Mouse (Mus musculus): ENCODE measurements around the gene Anapc7. TPM values are rescaled to one million over a fixed set of nuclear protein-coding genes. Genes with fewer than 3 reads are reported as not detected.

Gene Anapc7
- polyA plus RNA-seq, 1 experiment from 2014 or later = 46.9 TPM

DNA sequence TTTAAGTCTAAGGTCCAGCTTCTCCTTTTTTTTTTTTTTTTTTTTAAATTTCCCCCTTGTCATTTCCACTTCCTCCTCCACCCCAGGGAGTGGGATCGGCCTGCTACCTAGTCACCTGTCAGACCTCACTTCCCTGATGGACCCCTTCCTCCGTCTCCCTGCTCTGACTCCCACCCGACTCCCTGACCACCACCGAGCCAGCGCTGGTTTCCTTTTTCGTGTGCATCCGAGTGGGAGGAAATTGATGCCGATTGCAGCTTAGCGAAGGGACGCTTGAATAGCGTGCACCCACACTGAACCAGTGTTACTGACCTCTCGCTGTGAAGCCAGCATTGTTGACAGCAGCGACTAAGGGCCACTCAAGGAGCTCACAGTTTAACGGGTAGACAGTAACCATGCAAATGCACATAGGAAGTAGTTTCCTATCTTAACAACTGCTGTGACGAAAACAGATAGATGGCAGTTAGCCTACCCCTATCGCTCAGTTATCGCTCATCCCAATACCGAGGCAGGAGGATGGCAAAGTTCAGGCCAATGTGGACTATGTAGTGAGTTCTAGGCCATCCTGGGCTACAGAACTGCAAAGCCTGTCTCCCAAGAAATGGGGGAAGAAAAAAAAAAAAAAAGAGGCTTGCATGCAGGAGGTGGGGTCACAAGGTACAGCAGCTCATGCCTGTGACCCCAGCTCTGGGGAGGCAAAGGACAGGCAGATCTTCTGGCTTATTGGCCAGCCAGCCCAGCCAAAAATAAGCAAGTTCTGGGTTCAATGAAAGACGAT, 29.1 kb upstream of the Anapc7 start:
- H3K27ac ChIP-seq = peak overlapping the region; percentile 82; the same call in 1 of the 2 replicates
- no peaks in the 10 kb centered on the region for H3K9me3 ChIP-seq (replicated peaks)
- H3K4me1 ChIP-seq = peaks cover 17% of the 10 kb centered on the region
- H3K4me2 ChIP-seq = peak overlapping the region; percentile 74
- no peaks in the 10 kb centered on the region for H3K27me3 ChIP-seq
- H3K36me3 ChIP-seq = peaks cover 19% of the 10 kb centered on the region
- peak overlapping the region; percentile 93 for H3K4me3 ChIP-seq (replicated peaks)
- 13% methylated on average over 19 of the region's 19 CpGs for WGBS
- no peak for ATAC-seq (replicated peaks; ENCODE audit: low FRiP score)
- H3K9ac ChIP-seq = peak overlapping the region; percentile 88

DNA sequence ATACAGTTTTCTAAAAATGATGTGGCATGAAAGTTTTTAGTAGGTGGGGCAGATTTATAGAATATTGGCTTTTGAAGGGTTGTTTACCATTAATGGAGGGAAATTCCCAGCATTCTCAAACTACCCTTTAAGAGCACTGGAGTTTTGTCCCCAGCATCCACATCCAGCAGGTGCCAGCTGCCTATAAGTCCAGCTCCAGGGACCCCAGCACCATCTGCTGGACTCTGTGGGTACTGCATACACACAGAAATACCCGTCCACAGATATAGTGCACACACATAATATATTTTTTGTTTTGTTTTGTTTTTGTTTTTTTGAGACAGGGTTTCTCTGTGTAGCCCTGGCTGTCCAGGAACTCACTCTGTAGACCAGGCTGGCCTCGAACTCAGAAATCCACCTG, 27.6 kb upstream of the Anapc7 start:
- H3K4me1 ChIP-seq = peaks cover 17% of the 10 kb centered on the region
- peaks cover 32% of the 10 kb centered on the region for H3K36me3 ChIP-seq
- no peak for ATAC-seq (replicated peaks; ENCODE audit: low FRiP score)
- no peak overlapping the region for H3K9ac ChIP-seq
- H3K4me2 ChIP-seq = no peak overlapping the region
- no peaks in the 10 kb centered on the region for H3K9me3 ChIP-seq (replicated peaks)
- no peak overlapping the region for H3K4me3 ChIP-seq (replicated peaks)
- WGBS = 50% methylated on average over 2 of the region's 2 CpGs
- no peaks in the 10 kb centered on the region for H3K27me3 ChIP-seq
- no peak overlapping the region for H3K27ac ChIP-seq

DNA sequence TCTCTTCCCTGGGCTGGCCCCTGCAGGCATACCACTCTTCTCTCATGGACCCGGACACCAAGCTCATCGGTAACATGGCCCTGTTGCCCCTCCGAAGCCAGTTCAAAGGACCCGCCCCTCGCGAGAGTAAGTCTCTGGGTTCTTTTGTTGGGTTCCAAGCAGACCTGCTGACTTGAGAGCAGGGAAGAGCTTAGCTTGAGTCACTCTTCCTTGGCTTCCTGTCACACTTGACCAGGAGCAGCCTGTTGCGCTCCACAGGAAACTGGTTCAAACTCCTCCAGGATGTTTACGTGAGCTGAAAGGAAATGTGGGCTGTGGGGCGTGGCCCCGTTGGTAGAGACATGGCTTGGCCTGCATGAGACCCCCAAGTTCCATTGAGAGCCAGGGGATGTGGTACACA, 24.7 kb upstream of the Anapc7 start:
- WGBS = 85% methylated on average over 10 of the region's 10 CpGs
- Histone ChIP-seq H3K4me1 (peaks cover 25% of the 10 kb centered on the region), H3K4me2 (0 out of 2 replicates have a peak overlapping the region, but pooled peaks have one; percentile 14), H3K27ac (peak overlapping the region; percentile 78), H3K4me3 (replicated peaks) (0 out of 2 replicates have a peak overlapping the region, but pooled peaks have one; percentile 14), H3K36me3 (peaks cover 56% of the 10 kb centered on the region), H3K27me3 (no peaks in the 10 kb centered on the region), H3K9ac (no peak overlapping the region), H3K9me3 (replicated peaks) (no peaks in the 10 kb centered on the region)
- ATAC-seq (replicated peaks; ENCODE audit: low FRiP score) = 0 out of 2 replicates have a peak, but pooled peaks have one; percentile 27

DNA sequence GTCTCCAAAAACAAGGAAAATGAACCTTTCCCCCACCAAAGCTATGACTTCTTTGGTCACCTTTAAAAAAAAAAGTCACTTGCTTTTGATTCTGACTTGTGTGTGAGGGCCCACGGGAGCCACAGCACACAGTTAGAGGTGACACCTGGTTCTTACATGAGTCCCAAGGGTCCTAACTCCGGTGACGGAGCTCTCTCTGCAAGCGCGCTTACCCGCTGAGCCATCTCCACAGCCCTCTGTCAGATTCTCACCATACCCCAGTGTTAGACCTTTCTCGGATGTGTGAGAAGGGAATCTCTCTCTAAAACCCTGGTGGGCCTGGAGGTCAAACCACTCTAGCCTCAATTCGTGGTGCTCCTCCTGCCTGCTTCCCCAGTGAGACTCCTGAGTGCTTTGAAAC, 24.0 kb upstream of the Anapc7 start:
- Histone ChIP-seq H3K4me1 (peaks cover 21% of the 10 kb centered on the region), H3K9ac (no peak overlapping the region), H3K9me3 (replicated peaks) (no peaks in the 10 kb centered on the region), H3K36me3 (peaks cover 63% of the 10 kb centered on the region), H3K27me3 (no peaks in the 10 kb centered on the region), H3K4me2 (no peak overlapping the region), H3K27ac (peak overlapping the region; percentile 78; the same call in 1 of the 2 replicates), H3K4me3 (replicated peaks) (no peak overlapping the region)
- ATAC-seq (replicated peaks; ENCODE audit: low FRiP score) = no peak
- 89% methylated on average over 8 of the region's 8 CpGs for WGBS

DNA sequence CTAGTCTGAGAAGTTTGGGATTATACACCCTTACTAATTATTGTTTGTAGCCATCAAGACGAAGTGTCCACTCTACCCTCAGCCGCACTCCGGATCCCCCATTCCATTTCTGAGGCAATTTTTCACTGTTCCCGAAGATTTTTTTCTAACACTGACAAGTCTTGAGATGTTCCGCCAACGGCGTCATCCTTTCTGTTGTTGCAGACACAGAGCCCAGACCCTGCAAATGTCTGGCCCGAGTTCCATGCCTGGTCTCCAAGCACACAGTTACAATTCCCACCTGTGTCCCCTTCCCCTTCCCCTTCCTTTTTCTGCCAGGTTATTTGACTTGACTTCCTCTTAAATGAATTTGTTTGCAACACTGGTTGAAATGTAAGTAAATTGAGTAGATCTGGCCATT, 21.6 kb upstream of the Anapc7 start:
- peaks cover 11% of the 10 kb centered on the region for H3K4me1 ChIP-seq
- 93% methylated on average over 8 of the region's 8 CpGs for WGBS
- H3K27me3 ChIP-seq = no peaks in the 10 kb centered on the region
- H3K27ac ChIP-seq = no peak overlapping the region
- no peak overlapping the region for H3K4me2 ChIP-seq
- H3K4me3 ChIP-seq (replicated peaks) = no peak overlapping the region
- H3K9me3 ChIP-seq (replicated peaks) = no peaks in the 10 kb centered on the region
- H3K36me3 ChIP-seq = peaks cover 82% of the 10 kb centered on the region
- ATAC-seq (replicated peaks; ENCODE audit: low FRiP score) = no peak
- no peak overlapping the region for H3K9ac ChIP-seq

DNA sequence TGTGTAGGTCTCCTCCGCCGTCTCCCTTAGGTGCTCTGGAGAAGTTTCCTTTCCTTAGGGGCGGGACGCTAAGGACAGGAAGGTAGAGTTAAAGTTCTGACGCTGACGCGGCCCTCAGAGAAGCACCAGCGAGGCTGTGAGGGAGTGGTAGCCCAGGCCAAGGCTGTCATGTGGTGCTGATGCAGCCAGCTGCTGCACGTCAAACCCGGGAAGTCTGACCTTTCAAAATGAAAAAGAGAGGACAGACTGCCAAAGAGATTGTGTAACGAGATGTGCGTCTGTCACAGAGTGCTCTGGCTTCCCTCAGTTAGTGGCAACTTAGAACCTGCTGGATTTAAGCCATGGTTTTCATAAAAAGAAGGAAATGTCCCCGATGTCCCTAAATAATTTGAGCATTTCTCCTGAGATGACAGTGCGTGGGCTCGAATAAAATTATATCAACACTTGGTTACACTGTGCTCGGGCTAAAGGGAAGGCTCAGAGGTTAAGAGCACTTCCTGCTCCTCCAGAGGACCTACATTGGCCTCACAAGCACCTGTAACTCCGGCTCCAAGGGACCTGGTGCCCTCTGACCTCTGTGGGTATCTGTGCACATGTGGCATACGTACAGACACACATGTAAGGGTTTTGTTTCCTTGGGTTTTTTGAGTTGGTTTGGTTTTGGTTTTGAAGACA, 20.7 kb upstream of the Anapc7 start:
- 61% methylated on average over 18 of the region's 18 CpGs for WGBS
- H3K36me3 ChIP-seq = peaks cover 87% of the 10 kb centered on the region
- no peak for ATAC-seq (replicated peaks; ENCODE audit: low FRiP score)

DNA sequence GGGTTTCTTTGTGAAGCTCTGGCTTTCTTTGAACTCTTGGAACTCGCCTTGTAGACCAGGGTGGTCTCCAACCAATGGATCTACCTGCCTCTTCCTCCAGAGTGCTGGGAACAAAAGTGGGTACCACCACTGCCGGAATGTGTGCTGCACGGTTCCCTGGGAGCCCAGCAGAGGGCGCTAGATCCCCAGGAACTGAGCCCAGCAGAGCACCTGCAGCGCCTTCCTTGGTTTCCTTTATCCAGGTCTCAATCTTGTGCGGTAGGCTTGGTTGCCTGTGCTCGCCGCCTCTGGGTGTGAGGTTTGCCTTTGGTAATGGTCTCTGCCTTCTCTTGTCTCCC, 20.2 kb upstream of the Anapc7 start:
- H3K9ac ChIP-seq = no peak overlapping the region
- ATAC-seq (replicated peaks; ENCODE audit: low FRiP score) = no peak
- no peak overlapping the region for H3K4me3 ChIP-seq (replicated peaks)
- H3K4me1 ChIP-seq = peaks cover 8% of the 10 kb centered on the region
- peaks cover 92% of the 10 kb centered on the region for H3K36me3 ChIP-seq
- no peak overlapping the region for H3K27ac ChIP-seq
- H3K27me3 ChIP-seq = no peaks in the 10 kb centered on the region
- 20% methylated on average over 8 of the region's 8 CpGs for WGBS
- no peak overlapping the region for H3K4me2 ChIP-seq
- H3K9me3 ChIP-seq (replicated peaks) = no peaks in the 10 kb centered on the region

More for the DNA sequence above, 20.7 kb upstream of the Anapc7 start:
- no peaks in the 10 kb centered on the region for H3K27me3 ChIP-seq
- no peak overlapping the region for H3K27ac ChIP-seq
- no peak overlapping the region for H3K9ac ChIP-seq
- H3K9me3 ChIP-seq (replicated peaks) = no peaks in the 10 kb centered on the region
- H3K4me1 ChIP-seq = peaks cover 8% of the 10 kb centered on the region
- H3K4me2 ChIP-seq = no peak overlapping the region
- H3K4me3 ChIP-seq (replicated peaks) = no peak overlapping the region

DNA sequence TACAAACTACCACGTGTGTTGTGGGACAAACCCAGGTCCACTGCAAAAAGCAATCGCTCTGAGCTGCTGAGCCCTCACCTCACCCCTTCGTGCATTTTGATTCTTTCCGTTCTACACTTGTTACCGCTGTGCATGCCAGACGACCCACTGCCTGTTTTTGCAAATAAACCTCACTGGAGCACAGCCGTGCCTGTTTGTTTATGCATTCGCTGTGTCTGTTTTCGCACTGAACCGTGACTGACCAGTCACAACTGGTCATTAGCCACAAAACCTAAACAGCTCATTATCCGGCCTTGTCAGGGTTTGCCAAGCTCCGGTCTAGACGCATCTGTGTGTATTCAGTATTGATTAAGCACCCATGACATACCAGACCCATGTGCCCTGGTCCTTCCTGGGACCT, 19.3 kb upstream of the Anapc7 start:
- peaks cover 94% of the 10 kb centered on the region for H3K36me3 ChIP-seq
- no peak for ATAC-seq (replicated peaks; ENCODE audit: low FRiP score)
- no peak overlapping the region for H3K27ac ChIP-seq
- 84% methylated on average over 13 of the region's 13 CpGs for WGBS
- no peak overlapping the region for H3K9ac ChIP-seq
- H3K4me3 ChIP-seq (replicated peaks) = no peak overlapping the region
- H3K4me1 ChIP-seq = peaks cover 8% of the 10 kb centered on the region
- H3K9me3 ChIP-seq (replicated peaks) = no peaks in the 10 kb centered on the region
- no peak overlapping the region for H3K4me2 ChIP-seq
- H3K27me3 ChIP-seq = no peaks in the 10 kb centered on the region

DNA sequence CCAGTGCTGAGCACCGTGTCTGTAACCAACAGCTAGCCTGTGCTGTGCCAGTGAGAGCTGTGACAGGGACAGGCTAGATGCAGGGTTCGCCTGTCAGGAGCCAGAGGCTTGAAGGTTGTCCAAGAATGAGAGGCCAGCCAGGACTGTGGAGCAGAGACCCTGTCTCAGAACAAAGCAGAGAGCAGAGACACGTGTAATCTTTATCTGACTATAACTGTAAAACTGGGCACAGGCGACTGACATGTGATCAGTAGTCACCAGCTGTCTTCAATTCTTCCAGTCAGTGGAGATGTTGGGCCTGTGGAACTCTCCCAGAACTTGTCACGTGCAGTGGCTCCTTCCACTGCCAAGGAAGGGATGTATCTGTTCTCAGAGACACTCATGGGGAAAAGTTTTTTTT, 18.7 kb upstream of the Anapc7 start:
- Histone ChIP-seq H3K4me1 (peaks cover 8% of the 10 kb centered on the region), H3K9me3 (replicated peaks) (no peaks in the 10 kb centered on the region), H3K9ac (no peak overlapping the region), H3K4me2 (no peak overlapping the region), H3K4me3 (replicated peaks) (no peak overlapping the region), H3K36me3 (peaks cover 94% of the 10 kb centered on the region), H3K27ac (no peak overlapping the region), H3K27me3 (no peaks in the 10 kb centered on the region)
- WGBS = 85% methylated on average over 5 of the region's 5 CpGs
- ATAC-seq (replicated peaks; ENCODE audit: low FRiP score) = no peak

DNA sequence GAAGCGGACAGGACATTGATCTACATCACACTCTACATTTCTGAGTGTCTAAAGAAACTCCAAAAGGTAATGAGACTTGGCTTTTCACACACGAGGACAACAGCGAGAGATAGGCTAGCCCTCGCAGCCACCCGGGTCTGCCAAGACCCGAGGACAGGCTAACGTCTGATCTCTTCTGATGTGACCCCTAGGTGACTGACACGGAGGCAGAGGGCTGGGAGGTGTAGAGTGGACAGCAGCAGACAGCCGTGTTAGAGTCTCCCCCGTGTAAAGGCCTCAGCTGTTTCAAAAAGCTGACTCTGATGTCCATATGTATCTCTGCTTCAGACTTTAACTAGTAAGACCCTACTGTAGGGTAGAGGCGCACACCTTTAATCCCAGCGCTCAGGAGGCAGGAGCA, 18.1 kb upstream of the Anapc7 start:
- ATAC-seq (replicated peaks; ENCODE audit: low FRiP score) = no peak
- Histone ChIP-seq H3K27me3 (no peaks in the 10 kb centered on the region), H3K9ac (no peak overlapping the region), H3K36me3 (peaks cover 89% of the 10 kb centered on the region), H3K27ac (no peak overlapping the region), H3K4me1 (peaks cover 8% of the 10 kb centered on the region), H3K9me3 (replicated peaks) (no peaks in the 10 kb centered on the region), H3K4me2 (no peak overlapping the region), H3K4me3 (replicated peaks) (no peak overlapping the region)
- 92% methylated on average over 12 of the region's 12 CpGs for WGBS

DNA sequence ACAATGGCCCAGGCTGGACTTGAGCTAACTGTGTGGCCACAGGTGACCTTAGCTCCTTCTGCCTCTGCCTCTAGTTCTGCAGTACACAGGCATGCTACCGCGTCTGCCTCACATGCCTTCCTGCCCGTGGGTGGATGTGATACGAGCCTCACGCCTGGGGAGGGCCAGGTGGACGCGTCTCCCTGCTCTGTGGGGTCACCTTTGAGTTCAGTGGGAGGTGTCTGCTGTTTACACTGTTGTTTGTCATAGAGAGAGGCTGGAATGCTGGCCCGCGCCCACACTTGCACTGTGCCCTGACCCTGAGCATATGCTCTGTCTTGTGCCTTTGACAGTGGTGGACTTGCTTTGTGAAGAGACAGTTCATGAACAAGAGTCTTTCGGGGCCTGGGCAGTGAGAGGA, 16.0 kb upstream of the Anapc7 start:
- Histone ChIP-seq H3K36me3 (peaks cover 78% of the 10 kb centered on the region), H3K27me3 (no peaks in the 10 kb centered on the region), H3K4me1 (peaks cover 5% of the 10 kb centered on the region), H3K9me3 (replicated peaks) (no peaks in the 10 kb centered on the region), H3K27ac (no peak overlapping the region), H3K4me2 (no peak overlapping the region), H3K9ac (no peak overlapping the region), H3K4me3 (replicated peaks) (no peak overlapping the region)
- no peak; the same call in 1 of the 2 replicates for ATAC-seq (replicated peaks; ENCODE audit: low FRiP score)
- 89% methylated on average over 10 of the region's 10 CpGs for WGBS
